ENCODE assay signal across 30 mouse cellular contexts in genomic region chr8:123657826-123658225, GRCm38 (mm10).
"Had no signal": no experiment of that assay in that cellular context is flagged by ENCODE, and none has a peak within 500 bp of the region (broad histone marks: within the 10 kb centered on the region; RNA-seq: fewer than 3 reads in every experiment).

No protein-coding gene starts in this region.

- H3K9me3 ChIP-seq: limb, embryonic 10.5 days; limb, embryonic 12.5 days; limb, embryonic 13.5 days; limb, embryonic 15.5 days; liver, embryonic 12.5 days; liver, embryonic 13.5 days; liver, embryonic 15.5 days; lung, embryonic 15.5 days; midbrain, embryonic 10.5 days; midbrain, embryonic 12.5 days; midbrain, embryonic 13.5 days; midbrain, embryonic 15.5 days; neural tube, embryonic 12.5 days had no signal

- H3K9ac ChIP-seq: limb, embryonic 12.5 days; limb, embryonic 13.5 days; limb, embryonic 15.5 days; liver, embryonic 12.5 days; liver, embryonic 13.5 days; liver, embryonic 14.5 days; liver, embryonic 15.5 days; liver, postnatal 0 days; lung, embryonic 14.5 days; lung, embryonic 15.5 days; midbrain, embryonic 12.5 days; midbrain, embryonic 13.5 days; midbrain, embryonic 15.5 days; neural tube, embryonic 12.5 days had no signal

- H3K27ac ChIP-seq: left cerebral cortex, adult 2 months; limb, embryonic 10.5 days; limb, embryonic 12.5 days; limb, embryonic 13.5 days; limb, embryonic 15.5 days; liver, embryonic 12.5 days; liver, embryonic 13.5 days; liver, embryonic 14.5 days; liver, embryonic 15.5 days; lung, embryonic 15.5 days; macrophage; midbrain, embryonic 10.5 days; midbrain, embryonic 12.5 days; midbrain, embryonic 13.5 days; midbrain, embryonic 15.5 days; neural tube, embryonic 12.5 days had no signal

- DNase-seq: left cerebral cortex, postnatal 4 days; liver, embryonic 13.5 days; liver, postnatal 0 days; lung, adult 18-20 months; lung, adult 2 months; lung, embryonic 14.5 days; lung, postnatal 10 days; lung, postnatal 14 days; lung, postnatal 36 days; lung, postnatal 4 days; midbrain, embryonic 14.5 days had no signal

- H3K36me3 ChIP-seq: liver, embryonic 15.5 days had no signal

- H3K4me3 ChIP-seq: left cerebral cortex, adult 2 months; limb, embryonic 10.5 days; limb, embryonic 12.5 days; limb, embryonic 13.5 days; limb, embryonic 15.5 days; liver, embryonic 12.5 days; liver, embryonic 13.5 days; liver, embryonic 15.5 days; lung, embryonic 15.5 days; megakaryocyte, embryonic 14.5 days; midbrain, embryonic 10.5 days; midbrain, embryonic 12.5 days; midbrain, embryonic 13.5 days; midbrain, embryonic 15.5 days; myocyte; neural tube, embryonic 12.5 days had no signal

- ATAC-seq: liver, embryonic 12.5 days; liver, postnatal 0 days; lung, postnatal 0 days; midbrain, embryonic 13.5 days; midbrain, embryonic 15.5 days had no signal

- H3K27me3 ChIP-seq: limb, embryonic 12.5 days; limb, embryonic 13.5 days; limb, embryonic 15.5 days; lung, embryonic 15.5 days; midbrain, embryonic 12.5 days; midbrain, embryonic 13.5 days; midbrain, embryonic 15.5 days; neural tube, embryonic 12.5 days had no signal

- H3K4me2 ChIP-seq: limb, embryonic 12.5 days; limb, embryonic 13.5 days; limb, embryonic 15.5 days; liver, embryonic 11.5 days; liver, embryonic 12.5 days; liver, embryonic 13.5 days; liver, embryonic 15.5 days; lung, embryonic 14.5 days; lung, embryonic 15.5 days; midbrain, embryonic 12.5 days; midbrain, embryonic 13.5 days; midbrain, embryonic 15.5 days; neural tube, embryonic 12.5 days had no signal
